Mouse (Mus musculus) thymus, adult 2 months (tissue): Measurements from ENCODE around the gene 1700003E16Rik.

Source experiments
- CTCF ChIP-seq: fragments of 200-500 bp; IDR thresholded peaks from 2 replicates; pipeline ENCODE4 v1.5.1; 2012; ENCODE audit warnings: mild to moderate bottlenecking, control low read depth, low read length, moderate library complexity, borderline replicate concordance; ENCODE audit not compliant: control insufficient read depth, poor library complexity, insufficient read depth; ENCODE audit errors: extremely low read depth
- POLR2A ChIP-seq: fragments of 200-500 bp; IDR thresholded peaks from 2 replicates; pipeline ENCODE4 v1.6.1; 2012; ENCODE audit warnings: mild to moderate bottlenecking, low read length, control low read depth, moderate library complexity; ENCODE audit not compliant: control insufficient read depth, poor library complexity, insufficient read depth; ENCODE audit errors: extremely low read depth

- TF ChIP-seq POLR2A (no peak), CTCF (no peak)
Observed at GRCm38 (mm10) chr6:83161442-83161841, 5.2 kb downstream of the 1700003E16Rik start.
